Mouse (Mus musculus): ENCODE results near the gene Olfr547.

DNA sequence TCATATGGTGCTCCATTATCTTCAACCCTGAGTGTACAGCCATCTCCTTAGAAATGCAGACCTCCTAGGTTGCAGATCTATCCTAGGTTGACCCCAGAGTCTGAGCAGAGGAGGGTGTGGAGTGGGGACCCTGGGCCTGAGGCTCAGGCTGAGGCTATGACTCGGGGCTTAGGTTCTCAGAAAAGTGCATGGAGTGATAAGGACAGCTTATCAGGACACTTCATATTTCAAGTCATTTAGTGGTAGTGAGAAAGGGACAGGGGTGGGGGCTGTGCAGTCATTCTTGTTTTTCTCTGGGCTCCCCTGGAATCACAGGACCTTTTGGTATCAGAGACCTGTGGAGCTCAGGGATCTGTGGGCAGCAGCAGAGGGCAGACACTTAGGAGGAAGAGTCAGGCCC lies 48.4 kb upstream of the Olfr547 start:
- TF ChIP-seq POLR2A (IDR thresholded peaks at IDR 0.05; ENCODE audit: borderline replicate concordance, extremely low read depth, insufficient read depth, insufficient read length, poor library complexity, severe bottlenecking), result no peak
- no peak for TF ChIP-seq CTCF (IDR thresholded peaks at IDR 0.05; ENCODE audit: borderline replicate concordance, extremely low read depth, insufficient read depth, insufficient read length)
